Mouse (Mus musculus) bone marrow, adult 2 months (tissue): ENCODE results near the gene Depdc1b.

Experiments used
- CTCF ChIP-seq: fragments of 200-500 bp; IDR thresholded peaks from 2 replicates; pipeline ENCODE4 v1.5.1; 2011; ENCODE audit warnings: low read length, control low read depth; ENCODE audit not compliant: control insufficient read depth, insufficient read depth
- POLR2A ChIP-seq: fragments of 200-500 bp; IDR thresholded peaks from 2 replicates; pipeline ENCODE4 v1.6.1; 2011; ENCODE audit warnings: low read depth, mild to moderate bottlenecking, control low read depth, low read length, borderline replicate concordance; ENCODE audit not compliant: control insufficient read depth

DNA sequence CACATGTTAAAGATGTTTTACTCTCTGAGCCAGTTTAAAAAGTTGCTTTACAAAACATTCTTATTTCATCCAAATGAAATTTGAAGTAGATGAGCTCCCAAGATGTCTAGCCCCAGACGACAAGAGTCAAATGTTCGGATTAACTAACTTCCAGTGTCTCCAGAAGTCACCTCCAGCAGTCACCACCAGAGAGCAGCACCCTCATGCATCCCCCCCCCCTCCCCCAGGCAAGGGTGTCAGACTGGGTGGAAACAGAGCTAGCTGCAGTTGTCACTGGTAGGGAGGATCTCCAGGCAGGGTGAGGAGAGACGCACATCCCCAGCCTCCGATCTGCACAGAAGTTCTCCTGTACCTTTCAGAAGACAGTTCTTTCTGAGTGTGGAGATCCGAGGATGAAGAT is 37.6 kb downstream of the Depdc1b start:
- TF ChIP-seq POLR2A (no peak), CTCF (no peak)
